Mouse (Mus musculus): ENCODE measurements around the gene Etv2. TPM values are rescaled to one million over a fixed set of nuclear protein-coding genes. Genes with fewer than 3 reads are reported as not detected.

The Etv2 gene
- not detected for total RNA-seq (2021)
- long read RNA-seq = 0 reads

DNA sequence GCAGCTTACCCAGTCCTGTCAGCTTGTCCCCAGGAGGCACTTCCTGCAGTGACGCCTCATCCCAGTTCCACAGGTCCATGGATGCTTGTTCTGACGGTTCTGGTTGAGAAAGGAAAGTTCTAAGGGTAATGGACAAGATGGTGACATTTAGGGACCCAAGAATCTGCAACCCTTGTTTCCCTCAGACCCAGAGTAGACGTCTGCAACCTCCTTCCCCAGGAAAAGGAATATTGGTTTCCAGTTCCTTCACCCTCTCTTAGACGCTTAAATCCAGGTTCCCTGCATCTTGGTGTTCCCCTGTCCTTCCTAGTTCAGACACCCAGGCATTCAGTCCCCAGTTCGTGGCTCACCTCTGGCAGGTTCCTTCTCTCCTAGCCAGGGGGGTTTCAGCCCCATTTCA is at the start of gene Etv2:
TSS of gene Etv2 (minus strand) at position 101 of the 400 bp plus-strand sequence.
- DNase-seq (ENCODE audit: low spot score in 2 of 2) = no peak

GRCm38 (mm10) chr7:30683425-30683824 is 47.8 kb upstream of the Etv2 start:
- no peak for DNase-seq (ENCODE audit: low spot score in 2 of 2)

DNA sequence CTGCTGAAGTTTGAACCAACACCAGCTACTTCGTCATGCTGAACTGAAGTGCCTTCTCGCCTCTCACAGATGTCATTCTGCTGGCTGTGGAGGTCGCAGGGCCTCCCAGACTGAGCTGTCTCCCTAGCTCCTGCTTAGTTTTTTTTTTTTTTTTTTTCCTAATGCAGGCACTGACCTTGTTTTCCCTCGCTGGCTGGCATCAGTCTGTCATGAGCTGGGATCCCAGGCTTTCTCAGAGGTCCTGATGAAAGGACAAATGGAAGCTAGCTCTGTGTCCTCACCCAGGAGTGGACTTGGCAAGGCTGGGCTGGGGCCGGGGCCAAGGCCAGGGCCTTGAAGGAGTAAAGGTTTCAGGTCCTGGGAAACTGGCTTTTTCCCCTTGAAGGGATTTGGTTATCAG is 46.2 kb upstream of the Etv2 start:
- DNase-seq (ENCODE audit: low spot score in 2 of 2) = no peak

DNA sequence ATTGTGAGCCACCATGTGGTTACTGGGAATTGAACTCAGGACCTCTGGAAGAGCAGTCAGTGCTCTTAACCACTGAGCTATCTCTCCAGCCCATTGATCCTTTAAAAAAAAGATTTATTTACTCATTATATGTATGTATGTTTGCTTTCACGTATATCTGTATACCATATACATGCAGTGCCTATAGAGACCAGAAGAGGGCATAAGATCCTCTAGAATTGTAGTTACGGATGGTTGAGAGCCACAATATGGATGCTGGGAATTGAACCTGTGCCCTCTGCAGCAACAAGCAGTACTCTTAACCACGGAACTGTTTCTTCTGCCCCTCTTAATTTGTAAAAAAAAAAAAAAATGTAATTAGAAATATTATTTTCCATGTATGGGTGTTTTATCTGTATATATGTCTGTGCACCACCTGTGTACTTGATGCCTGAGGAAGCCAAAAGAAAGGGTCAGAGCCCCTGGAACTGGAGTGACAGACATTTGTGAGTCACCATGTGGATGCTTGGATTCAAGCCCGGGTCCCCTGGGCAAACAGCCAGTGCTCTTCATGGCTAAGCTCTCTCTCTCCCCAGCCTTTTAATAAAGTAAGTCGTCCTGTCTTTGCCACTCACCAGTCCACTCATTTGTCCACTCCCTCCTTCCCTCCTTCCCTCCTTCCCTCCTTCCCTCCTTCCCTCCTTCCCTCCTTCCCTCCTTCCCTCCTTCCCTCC is 42.8 kb upstream of the Etv2 start:
- DNase-seq (ENCODE audit: low spot score in 2 of 2) = peak; percentile 30 to 46

DNA sequence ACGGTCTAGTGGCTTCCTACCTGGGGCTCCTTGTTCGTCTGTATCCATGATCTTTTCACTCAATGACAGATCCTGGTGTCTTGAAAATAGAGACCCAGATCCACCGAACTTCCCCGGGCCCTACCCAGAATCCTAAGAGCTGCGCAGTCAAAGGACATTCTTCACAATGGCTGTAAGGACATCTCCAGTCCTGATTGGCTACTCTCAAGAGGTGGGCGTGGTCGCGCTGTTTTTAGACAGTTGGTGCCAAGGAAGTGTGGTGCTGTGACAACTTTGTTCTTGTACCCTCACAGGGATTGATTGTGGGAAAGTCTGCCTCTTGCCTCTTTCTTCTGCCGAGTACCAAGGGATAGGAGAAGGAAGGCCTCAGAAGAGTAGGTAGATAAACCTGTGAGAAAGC is 35.8 kb upstream of the Etv2 start, which contains the start of gene Pmis2:
TSS of gene Pmis2 (minus strand) at position 126 of the 400 bp plus-strand sequence.
- DNase-seq (ENCODE audit: low spot score in 2 of 2) = no peak

GRCm38 (mm10) chr7:30669229-30669628 is 33.6 kb upstream of the Etv2 start:
- DNase-seq (ENCODE audit: low spot score in 2 of 2) = no peak

GRCm38 (mm10) chr7:30665321-30665720 is 29.7 kb upstream of the Etv2 start:
- peak; percentile 14 to 21 for DNase-seq (ENCODE audit: low spot score in 2 of 2)

GRCm38 (mm10) chr7:30664529-30665200 is 29.0 kb upstream of the Etv2 start, which contains the start of gene Haus5:
TSS of gene Haus5 (minus strand) at chr7:30664994.
- peak; percentile 92 to 95 for DNase-seq (ENCODE audit: low spot score in 2 of 2)

DNA sequence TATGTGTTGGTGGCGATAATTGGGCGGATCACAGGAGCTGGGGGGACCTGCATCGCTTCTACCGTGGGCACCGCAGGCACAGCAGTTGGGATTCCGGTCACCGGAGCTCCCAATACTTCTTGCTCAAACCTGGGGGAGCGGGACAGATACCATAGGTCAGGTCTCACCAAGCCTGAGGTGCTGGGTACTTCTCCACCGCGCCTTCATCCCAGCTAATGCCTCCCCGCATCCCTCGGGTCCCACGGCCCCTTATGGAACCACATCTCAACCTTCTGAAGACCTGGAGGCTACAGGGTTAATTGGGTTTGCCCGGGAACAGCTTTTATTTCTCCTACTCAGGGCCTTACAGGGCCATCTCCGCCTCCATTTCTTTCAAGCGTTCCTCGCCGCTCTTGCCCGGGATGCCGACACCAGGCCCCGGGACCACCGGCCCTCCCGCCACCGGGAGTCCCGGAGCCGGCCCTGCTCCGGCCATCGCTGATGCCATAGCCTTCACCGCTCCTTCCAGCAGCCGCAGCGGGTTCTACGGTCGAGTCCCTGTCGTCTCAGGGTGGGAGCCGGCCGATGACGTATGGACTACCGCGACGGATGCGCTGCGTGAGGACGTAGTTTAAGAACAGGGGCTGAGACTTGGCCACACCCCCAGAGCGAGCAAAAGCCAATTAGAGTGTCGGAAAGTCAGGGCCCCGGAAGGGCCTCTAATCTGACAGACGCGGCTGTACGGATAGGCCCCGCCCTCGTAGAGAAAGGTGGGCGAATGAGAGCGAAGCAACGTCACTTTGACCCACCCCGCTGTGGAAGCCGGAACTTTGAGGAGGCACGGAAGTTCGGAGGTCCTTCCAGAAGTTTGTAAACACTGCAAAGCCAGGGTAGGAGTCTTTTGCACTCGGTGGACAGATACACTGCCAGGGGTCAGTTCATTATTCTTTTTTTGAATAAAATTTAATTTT is 14.2 kb upstream of the Etv2 start, which contains the start of gene Rbm42:
TSS of gene Rbm42 (minus strand) at position 727 of the 950 bp plus-strand sequence.
- peak; percentile 97 to 98 for DNase-seq (ENCODE audit: low spot score in 2 of 2)

- no peak for DNase-seq (ENCODE audit: low spot score in 2 of 2)
Measured at GRCm38 (mm10) chr7:30639083-30639482, 3.4 kb upstream of the Etv2 start.

DNA sequence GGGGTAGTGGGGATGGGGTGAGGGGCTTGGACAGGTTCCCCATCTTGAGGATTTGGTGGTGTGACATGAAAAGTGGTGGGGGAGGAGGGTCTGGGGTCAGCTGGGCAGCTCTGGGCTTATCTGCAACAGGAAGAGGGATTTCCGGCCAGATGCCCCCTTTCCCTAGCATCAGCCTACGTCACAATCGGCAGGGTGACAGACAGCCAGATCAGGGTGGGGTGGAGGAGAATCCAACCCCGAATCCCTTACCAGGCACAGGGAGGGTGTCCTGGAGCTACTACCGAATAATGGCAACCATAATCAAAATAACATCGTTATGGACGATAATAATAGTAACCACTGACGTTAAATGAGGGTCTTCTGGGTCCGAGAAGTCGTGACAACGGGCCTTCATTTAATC is 743 bp upstream of the Etv2 start:
- no peak for DNase-seq (ENCODE audit: low spot score in 2 of 2)

- peak; percentile 48 to 62 for DNase-seq (ENCODE audit: low spot score in 2 of 2)
Measured at GRCm38 (mm10) chr7:30634621-30635020, 1.0 kb downstream of the Etv2 start.

GRCm38 (mm10) chr7:30633762-30634412 is 1.8 kb downstream of the Etv2 start:
- DNase-seq (ENCODE audit: low spot score in 2 of 2) = no peak

GRCm38 (mm10) chr7:30629013-30629412 is 6.6 kb downstream of the Etv2 start:
- DNase-seq (ENCODE audit: low spot score in 2 of 2) = no peak

DNA sequence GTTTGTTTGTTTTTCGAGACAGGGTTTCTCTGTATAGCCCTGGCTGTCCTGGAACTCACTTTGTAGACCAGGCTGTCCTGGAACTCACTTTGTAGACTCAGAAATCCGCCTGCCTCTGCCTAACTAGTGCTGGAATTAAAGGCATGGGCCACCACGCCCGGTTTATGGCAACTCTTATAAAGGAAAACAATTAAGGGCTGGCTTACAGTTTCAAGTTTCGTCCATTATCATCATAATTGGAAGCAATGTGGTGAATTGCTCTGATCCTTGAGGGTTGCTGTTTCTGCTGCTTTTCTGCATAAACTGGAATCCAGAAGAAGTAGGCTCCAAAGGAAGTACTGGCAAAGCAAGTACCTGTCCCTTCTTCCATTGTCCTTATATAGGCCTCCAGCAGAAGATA is 9.0 kb downstream of the Etv2 start:
- no peak for DNase-seq (ENCODE audit: low spot score in 2 of 2)

DNA sequence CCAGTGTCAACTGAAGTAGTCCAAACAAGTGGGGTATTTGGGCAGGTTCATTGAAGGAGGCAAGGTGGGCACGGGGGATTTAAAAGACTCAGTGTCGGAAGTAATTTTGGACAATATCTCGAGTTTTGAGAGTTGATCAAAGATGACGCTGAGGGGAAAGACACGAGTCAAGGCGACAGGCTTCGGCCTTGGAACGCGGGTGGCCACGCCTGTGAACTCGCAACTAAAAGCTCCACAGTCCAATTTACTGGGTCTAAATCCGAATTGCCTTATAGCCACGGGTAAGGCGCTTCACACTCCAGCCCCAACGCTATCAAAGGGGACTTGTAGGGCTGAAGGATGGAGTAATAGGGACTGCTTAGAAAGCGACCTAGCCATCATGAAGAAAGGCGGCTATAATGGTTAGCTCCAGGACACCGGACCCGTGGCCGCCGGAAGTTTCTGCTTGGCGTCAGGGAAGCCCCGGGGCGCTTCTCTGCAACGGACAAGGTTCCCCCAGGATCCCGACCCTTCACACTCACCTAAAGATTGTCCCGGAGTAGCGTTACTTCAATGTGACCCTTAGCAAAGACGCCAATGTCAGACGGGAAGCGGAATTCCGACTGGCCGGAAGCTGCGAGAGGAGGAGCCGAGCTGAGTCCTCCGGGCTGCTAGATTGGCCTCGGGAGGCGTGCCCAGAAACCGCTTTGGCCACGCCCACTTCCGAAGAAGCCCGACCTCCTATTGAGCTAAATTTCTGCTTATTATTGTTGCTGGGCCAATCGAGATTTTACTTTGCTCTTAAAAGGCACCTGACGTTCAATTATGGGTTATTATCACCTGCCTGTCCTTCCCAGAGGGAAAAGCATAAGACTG is 9.9 kb downstream of the Etv2 start, which contains the start of gene Cox6b1:
TSS of gene Cox6b1 (minus strand) at position 622 of the 855 bp plus-strand sequence.
- peak; percentile 83 to 88 for DNase-seq (ENCODE audit: low spot score in 2 of 2)

GRCm38 (mm10) chr7:30619202-30619601 is 16.4 kb downstream of the Etv2 start:
- peak in 1 of 2 experiments; percentile 31 for DNase-seq (ENCODE audit: low spot score in 2 of 2)

- no peak for DNase-seq (ENCODE audit: low spot score in 2 of 2)
Measured at GRCm38 (mm10) chr7:30618658-30619057, 17.0 kb downstream of the Etv2 start.

- no peak for DNase-seq (ENCODE audit: low spot score in 2 of 2)
Measured at GRCm38 (mm10) chr7:30615049-30615760, 20.4 kb downstream of the Etv2 start.
